Mouse (Mus musculus): ENCODE results near the gene Klk6. TPM values are rescaled to one million over a fixed set of nuclear protein-coding genes. Genes with fewer than 3 reads are reported as not detected.
A peak's percentile ranks its signal among the peaks of the same experiment; 100 is the strongest.

The Klk6 gene
- polyA plus RNA-seq, 1 experiment from 2014 or later: not detected

DNA sequence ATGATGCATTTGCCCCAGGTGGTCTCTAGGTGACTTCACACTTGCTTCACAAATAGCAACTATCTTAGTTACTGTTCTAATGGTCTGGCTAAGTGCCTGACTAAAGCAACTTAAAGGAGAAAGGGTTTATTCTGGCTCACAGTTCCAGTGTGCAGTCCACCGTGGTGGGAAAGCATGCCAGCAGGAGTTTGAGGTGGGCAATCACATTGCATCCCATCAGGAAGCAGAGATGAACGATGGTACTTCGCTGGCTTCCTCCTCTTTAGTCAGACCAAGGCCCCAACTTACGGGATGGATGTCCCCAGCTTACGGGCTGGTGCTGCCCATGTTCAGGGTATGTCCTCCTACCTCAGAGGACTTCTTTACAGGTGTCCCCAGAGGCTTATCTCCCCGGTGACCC lies 27.3 kb downstream of the Klk6 start:
- H3K4me1 ChIP-seq (ENCODE audit: control insufficient read depth, insufficient read depth, low read depth, low read length): no peaks in the 10 kb centered on the region
- no peak overlapping the region for H3K4me2 ChIP-seq (ENCODE audit: low read length)
- no peak overlapping the region for H3K4me3 ChIP-seq (ENCODE audit: low read length)
- H3K27me3 ChIP-seq (replicated peaks; ENCODE audit: control insufficient read depth, insufficient read depth, low read length): no peaks in the 10 kb centered on the region
- no peak for ATAC-seq
- no peaks in the 10 kb centered on the region for H3K36me3 ChIP-seq (ENCODE audit: control insufficient read depth, insufficient read depth, low read length)
- WGBS: 88% methylated on average over 6 of the region's 6 CpGs
- no peaks in the 10 kb centered on the region; the same call in 1 of the 2 replicates for H3K9me3 ChIP-seq (ENCODE audit: control insufficient read depth, low read length)
- H3K27ac ChIP-seq (ENCODE audit: low read depth, low read length): no peak overlapping the region
- no peak overlapping the region for H3K9ac ChIP-seq (ENCODE audit: low read depth, low read length)

- no peak overlapping the region for H3K27ac ChIP-seq (ENCODE audit: low read depth, low read length)
- no peak for ATAC-seq
- no peak overlapping the region for H3K4me2 ChIP-seq (ENCODE audit: low read length)
- WGBS: 89% methylated on average over 9 of the region's 9 CpGs
- no peaks in the 10 kb centered on the region for H3K36me3 ChIP-seq (ENCODE audit: control insufficient read depth, insufficient read depth, low read length)
- H3K9ac ChIP-seq (ENCODE audit: low read depth, low read length): no peak overlapping the region
- no peaks in the 10 kb centered on the region for H3K27me3 ChIP-seq (replicated peaks; ENCODE audit: control insufficient read depth, insufficient read depth, low read length)
- no peak overlapping the region for H3K4me3 ChIP-seq (ENCODE audit: low read length)
- H3K9me3 ChIP-seq (ENCODE audit: control insufficient read depth, low read length): no peaks in the 10 kb centered on the region; the same call in 1 of the 2 replicates
- no peaks in the 10 kb centered on the region for H3K4me1 ChIP-seq (ENCODE audit: control insufficient read depth, insufficient read depth, low read depth, low read length)
Observed at GRCm38 (mm10) chr7:43854642-43855380, 30.5 kb downstream of the Klk6 start.

GRCm38 (mm10) chr7:43855709-43856108 lies 31.4 kb downstream of the Klk6 start:
- no peaks in the 10 kb centered on the region for H3K27me3 ChIP-seq (replicated peaks; ENCODE audit: control insufficient read depth, insufficient read depth, low read length)
- no peak overlapping the region for H3K9ac ChIP-seq (ENCODE audit: low read depth, low read length)
- no peak for ATAC-seq
- H3K4me1 ChIP-seq (ENCODE audit: control insufficient read depth, insufficient read depth, low read depth, low read length): no peaks in the 10 kb centered on the region
- H3K4me2 ChIP-seq (ENCODE audit: low read length): no peak overlapping the region
- H3K36me3 ChIP-seq (ENCODE audit: control insufficient read depth, insufficient read depth, low read length): no peaks in the 10 kb centered on the region
- H3K9me3 ChIP-seq (ENCODE audit: control insufficient read depth, low read length): no peaks in the 10 kb centered on the region; the same call in 1 of the 2 replicates
- no peak overlapping the region for H3K27ac ChIP-seq (ENCODE audit: low read depth, low read length)
- no peak overlapping the region for H3K4me3 ChIP-seq (ENCODE audit: low read length)
- 86% methylated on average over 3 of the region's 3 CpGs for WGBS

DNA sequence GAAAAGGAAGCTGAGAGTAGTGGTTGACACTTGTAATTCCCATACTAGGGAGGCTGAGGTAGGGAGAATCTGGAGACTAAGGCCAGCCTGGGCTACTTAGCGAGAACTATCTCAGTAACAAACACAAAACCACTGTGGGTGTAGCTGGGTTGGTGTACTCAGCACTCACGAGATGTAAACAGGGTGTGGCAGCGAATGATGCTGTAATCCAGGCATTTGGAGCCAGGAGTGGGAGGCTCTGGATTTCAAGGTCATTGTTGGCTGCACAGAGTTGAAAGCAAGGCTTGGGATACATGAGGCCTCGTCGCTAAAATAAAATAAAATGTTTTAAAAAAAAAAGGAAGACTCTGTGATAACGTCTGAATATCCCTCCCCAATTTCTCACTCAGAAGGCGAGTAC lies 32.0 kb downstream of the Klk6 start:
- no peak overlapping the region for H3K27ac ChIP-seq (ENCODE audit: low read depth, low read length)
- H3K9me3 ChIP-seq (ENCODE audit: control insufficient read depth, low read length): no peaks in the 10 kb centered on the region; the same call in 1 of the 2 replicates
- no peaks in the 10 kb centered on the region for H3K36me3 ChIP-seq (ENCODE audit: control insufficient read depth, insufficient read depth, low read length)
- H3K4me2 ChIP-seq (ENCODE audit: low read length): no peak overlapping the region
- no peak for ATAC-seq
- H3K4me3 ChIP-seq (ENCODE audit: low read length): no peak overlapping the region
- H3K27me3 ChIP-seq (replicated peaks; ENCODE audit: control insufficient read depth, insufficient read depth, low read length): no peaks in the 10 kb centered on the region
- no peaks in the 10 kb centered on the region for H3K4me1 ChIP-seq (ENCODE audit: control insufficient read depth, insufficient read depth, low read depth, low read length)
- no peak overlapping the region for H3K9ac ChIP-seq (ENCODE audit: low read depth, low read length)
- WGBS: 87% methylated on average over 7 of the region's 7 CpGs

DNA sequence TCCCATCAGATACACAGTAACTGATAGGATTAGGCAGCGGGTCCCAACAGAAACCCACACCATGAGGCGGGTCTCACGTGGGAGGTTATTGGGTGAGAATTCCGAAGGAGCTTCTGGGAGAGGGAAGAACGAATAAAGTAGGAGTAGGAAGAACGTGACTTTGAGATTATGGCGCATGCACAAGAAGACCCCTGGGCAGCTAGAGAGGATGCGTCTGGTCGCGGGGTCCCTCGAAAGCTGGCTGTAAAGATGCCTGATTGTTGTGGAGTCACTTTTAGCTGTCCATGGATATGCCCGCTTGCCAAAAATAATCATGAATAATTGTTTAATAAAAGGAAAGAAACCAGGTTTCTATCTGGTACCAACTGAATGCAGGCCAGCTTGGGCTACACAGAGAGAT lies 33.2 kb downstream of the Klk6 start:
- Histone ChIP-seq H3K4me2 (ENCODE audit: low read length) (no peak overlapping the region), H3K4me1 (ENCODE audit: control insufficient read depth, insufficient read depth, low read depth, low read length) (no peaks in the 10 kb centered on the region), H3K27ac (ENCODE audit: low read depth, low read length) (no peak overlapping the region), H3K27me3 (replicated peaks; ENCODE audit: control insufficient read depth, insufficient read depth, low read length) (no peaks in the 10 kb centered on the region), H3K9me3 (ENCODE audit: control insufficient read depth, low read length) (no peaks in the 10 kb centered on the region), H3K36me3 (ENCODE audit: control insufficient read depth, insufficient read depth, low read length) (no peaks in the 10 kb centered on the region), H3K4me3 (ENCODE audit: low read length) (no peak overlapping the region), H3K9ac (ENCODE audit: low read depth, low read length) (no peak overlapping the region)
- WGBS: 92% methylated on average over 12 of the region's 12 CpGs
- no peak for ATAC-seq

GRCm38 (mm10) chr7:43860411-43860810 lies 36.1 kb downstream of the Klk6 start:
- Histone ChIP-seq H3K9me3 (ENCODE audit: control insufficient read depth, low read length) (no peaks in the 10 kb centered on the region), H3K27me3 (replicated peaks; ENCODE audit: control insufficient read depth, insufficient read depth, low read length) (no peaks in the 10 kb centered on the region), H3K4me1 (ENCODE audit: control insufficient read depth, insufficient read depth, low read depth, low read length) (no peaks in the 10 kb centered on the region), H3K4me3 (ENCODE audit: low read length) (no peak overlapping the region), H3K4me2 (ENCODE audit: low read length) (peak overlapping the region; percentile 18), H3K36me3 (ENCODE audit: control insufficient read depth, insufficient read depth, low read length) (no peaks in the 10 kb centered on the region), H3K27ac (ENCODE audit: low read depth, low read length) (no peak overlapping the region), H3K9ac (ENCODE audit: low read depth, low read length) (no peak overlapping the region)
- ATAC-seq: 0 out of 2 replicates have a peak, but pooled peaks have one; percentile 14
- 37% methylated on average over 8 of the region's 8 CpGs for WGBS

DNA sequence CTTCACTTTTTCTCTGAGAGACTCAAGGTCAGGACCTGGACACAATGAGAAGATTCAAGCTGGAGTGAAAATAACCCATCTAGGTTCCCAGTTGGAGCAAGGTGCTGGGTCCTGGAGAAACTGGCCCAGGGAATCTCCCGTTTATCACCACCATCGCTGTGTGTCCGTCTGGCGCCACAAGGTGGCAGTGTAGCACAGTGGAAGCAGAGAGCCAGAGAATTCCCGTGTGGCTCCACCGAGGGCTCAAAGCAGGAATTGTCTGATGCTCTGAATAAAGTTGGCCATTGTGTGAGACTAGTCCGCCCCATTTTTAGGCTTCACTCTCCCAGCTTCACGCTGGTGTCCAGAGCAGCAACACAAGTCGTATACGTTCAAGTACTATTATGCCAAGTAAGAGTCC lies 48.9 kb downstream of the Klk6 start:
- Histone ChIP-seq H3K9ac (ENCODE audit: low read depth, low read length) (no peak overlapping the region), H3K9me3 (ENCODE audit: control insufficient read depth, low read length) (no peaks in the 10 kb centered on the region), H3K4me1 (ENCODE audit: control insufficient read depth, insufficient read depth, low read depth, low read length) (no peaks in the 10 kb centered on the region; the same call in 1 of the 2 replicates), H3K4me2 (ENCODE audit: low read length) (no peak overlapping the region), H3K36me3 (ENCODE audit: control insufficient read depth, insufficient read depth, low read length) (no peaks in the 10 kb centered on the region), H3K4me3 (ENCODE audit: low read length) (no peak overlapping the region), H3K27me3 (replicated peaks; ENCODE audit: control insufficient read depth, insufficient read depth, low read length) (no peaks in the 10 kb centered on the region), H3K27ac (ENCODE audit: low read depth, low read length) (no peak overlapping the region)
- 4% methylated on average over 10 of the region's 10 CpGs for WGBS
- ATAC-seq: peak; percentile 77

- H3K9ac ChIP-seq (ENCODE audit: low read depth, low read length): no peak overlapping the region
- ATAC-seq: peak; percentile 45
Observed at GRCm38 (mm10) chr7:43873674-43874073, 49.4 kb downstream of the Klk6 start.

GRCm38 (mm10) chr7:43874868-43875375 lies 50.6 kb downstream of the Klk6 start:
- 0 out of 2 replicates have a peak, but pooled peaks have one; percentile 29 for ATAC-seq
- Histone ChIP-seq H3K27ac (ENCODE audit: low read depth, low read length) (no peak overlapping the region), H3K36me3 (ENCODE audit: control insufficient read depth, insufficient read depth, low read length) (no peaks in the 10 kb centered on the region), H3K4me1 (ENCODE audit: control insufficient read depth, insufficient read depth, low read depth, low read length) (no peaks in the 10 kb centered on the region; the same call in 1 of the 2 replicates), H3K4me2 (ENCODE audit: low read length) (no peak overlapping the region), H3K4me3 (ENCODE audit: low read length) (no peak overlapping the region), H3K9me3 (ENCODE audit: control insufficient read depth, low read length) (no peaks in the 10 kb centered on the region), H3K9ac (ENCODE audit: low read depth, low read length) (no peak overlapping the region), H3K27me3 (replicated peaks; ENCODE audit: control insufficient read depth, insufficient read depth, low read length) (no peaks in the 10 kb centered on the region)
- WGBS: 74% methylated on average over 6 of the region's 6 CpGs

More at GRCm38 (mm10) chr7:43873674-43874073, 49.4 kb downstream of the Klk6 start:
- H3K4me2 ChIP-seq (ENCODE audit: low read length): no peak overlapping the region
- no peaks in the 10 kb centered on the region for H3K36me3 ChIP-seq (ENCODE audit: control insufficient read depth, insufficient read depth, low read length)
- 83% methylated on average over 3 of the region's 3 CpGs for WGBS
- H3K4me3 ChIP-seq (ENCODE audit: low read length): no peak overlapping the region
- H3K9me3 ChIP-seq (ENCODE audit: control insufficient read depth, low read length): no peaks in the 10 kb centered on the region
- no peaks in the 10 kb centered on the region for H3K27me3 ChIP-seq (replicated peaks; ENCODE audit: control insufficient read depth, insufficient read depth, low read length)
- no peaks in the 10 kb centered on the region; the same call in 1 of the 2 replicates for H3K4me1 ChIP-seq (ENCODE audit: control insufficient read depth, insufficient read depth, low read depth, low read length)
- no peak overlapping the region for H3K27ac ChIP-seq (ENCODE audit: low read depth, low read length)

All from hindbrain, embryonic 16.5 days (tissue).